Mouse (Mus musculus) heart, postnatal 0 days (tissue): ENCODE data around the gene Ice1.

Experiments
- CTCF ChIP-seq: IDR thresholded peaks from 2 replicates; pipeline ENCODE4 v1.5.1; 2016; ENCODE audit warnings: antibody characterized with exemption, control low read depth, low read depth
- EP300 ChIP-seq: IDR thresholded peaks from 2 replicates; pipeline ENCODE4 v1.6.1; 2016; ENCODE audit warnings: antibody characterized with exemption, low read depth

DNA sequence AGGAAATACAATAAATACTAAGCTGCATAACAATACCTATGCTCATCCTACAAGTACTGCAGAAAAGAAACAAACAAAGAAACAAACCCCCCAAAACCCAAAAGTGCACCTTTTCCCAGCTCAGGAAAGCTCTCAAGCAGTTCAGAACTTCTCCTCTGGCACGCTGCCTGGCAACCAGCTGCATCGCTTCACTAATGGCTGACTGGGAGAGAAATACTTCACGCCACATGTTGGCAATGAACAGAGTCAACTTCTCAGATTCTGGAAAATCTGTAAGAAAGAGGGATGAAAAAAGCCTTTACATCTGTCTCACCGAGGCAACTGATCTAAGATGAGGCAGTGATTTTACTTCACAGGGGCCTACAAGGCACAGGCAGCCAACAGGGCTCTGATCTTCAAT, 38.5 kb downstream of the Ice1 start:
- TF ChIP-seq CTCF (no peak), EP300 (no peak)
